Mouse (Mus musculus) ES-E14 (cell line): ENCODE measurements around the gene Smyd3.

Experiments used
- CHD2 ChIP-seq: IDR thresholded peaks from 2 replicates; pipeline ENCODE4 v1.6.1; 2014; ENCODE audit warnings: mild to moderate bottlenecking, low read depth, low read length, inconsistent platforms
- HCFC1 ChIP-seq: IDR thresholded peaks from 2 replicates; pipeline ENCODE4 v1.6.1; 2012; ENCODE audit warnings: low read length, inconsistent platforms, borderline replicate concordance; ENCODE audit not compliant: insufficient read depth
- ZNF384 ChIP-seq: IDR thresholded peaks from 2 replicates; pipeline ENCODE4 v1.6.1; 2012; ENCODE audit warnings: low read depth, low read length, inconsistent platforms

DNA sequence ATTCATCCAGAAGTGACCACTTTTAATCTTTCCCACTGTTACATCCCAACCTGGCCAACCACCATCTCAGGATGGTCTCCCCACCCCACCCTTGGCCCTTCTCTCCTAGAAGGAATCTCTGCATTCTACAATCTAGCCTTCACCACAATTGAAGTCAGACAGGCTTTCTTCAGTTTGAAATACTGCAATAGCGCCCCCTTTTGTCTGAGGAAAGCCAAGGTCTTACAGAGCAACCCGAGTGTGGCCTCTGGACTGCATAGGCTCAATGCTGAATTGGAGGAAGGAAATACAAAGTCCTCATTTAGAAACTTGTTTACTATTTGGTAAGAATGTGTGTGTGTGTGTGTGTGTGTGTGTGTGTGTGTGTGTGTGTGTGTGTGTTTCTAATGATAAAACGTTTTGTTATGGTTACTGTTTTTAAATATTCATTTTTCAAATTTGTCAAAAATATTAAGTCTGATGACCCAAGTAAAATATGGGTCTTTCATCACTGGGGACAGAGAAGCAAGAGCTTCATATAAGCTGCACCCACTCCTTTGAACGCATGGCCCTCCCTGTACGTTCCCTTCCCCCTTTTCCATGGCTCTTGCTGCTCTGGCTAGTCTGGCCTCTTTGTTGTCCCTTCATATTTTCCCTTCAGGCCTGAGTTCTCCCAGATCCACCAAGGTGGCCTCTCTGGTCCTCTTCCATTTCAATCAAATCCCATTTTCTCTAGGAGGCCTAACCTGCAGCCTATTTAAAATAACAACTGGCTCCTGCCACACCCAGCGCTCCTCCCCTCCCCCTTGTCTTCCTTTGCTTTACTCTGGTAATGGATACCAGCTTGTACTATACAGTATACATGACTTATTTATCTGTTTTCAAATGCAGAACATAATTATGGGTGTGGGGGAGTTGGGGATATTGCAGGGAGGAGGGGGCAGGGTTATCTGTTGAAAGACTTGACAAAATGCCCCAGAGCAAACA, 430.5 kb downstream of the Smyd3 start:
- TF ChIP-seq ZNF384 = no peak
- TF ChIP-seq HCFC1 = no peak
- no peak for TF ChIP-seq CHD2
